Mouse (Mus musculus): Measurements from ENCODE around the gene Mfsd8. TPM values are rescaled to one million over a fixed set of nuclear protein-coding genes. Genes with fewer than 3 reads are reported as not detected.

Gene Mfsd8
- polyA plus RNA-seq, 2 experiments = 6.5 to 8.5 TPM

DNA sequence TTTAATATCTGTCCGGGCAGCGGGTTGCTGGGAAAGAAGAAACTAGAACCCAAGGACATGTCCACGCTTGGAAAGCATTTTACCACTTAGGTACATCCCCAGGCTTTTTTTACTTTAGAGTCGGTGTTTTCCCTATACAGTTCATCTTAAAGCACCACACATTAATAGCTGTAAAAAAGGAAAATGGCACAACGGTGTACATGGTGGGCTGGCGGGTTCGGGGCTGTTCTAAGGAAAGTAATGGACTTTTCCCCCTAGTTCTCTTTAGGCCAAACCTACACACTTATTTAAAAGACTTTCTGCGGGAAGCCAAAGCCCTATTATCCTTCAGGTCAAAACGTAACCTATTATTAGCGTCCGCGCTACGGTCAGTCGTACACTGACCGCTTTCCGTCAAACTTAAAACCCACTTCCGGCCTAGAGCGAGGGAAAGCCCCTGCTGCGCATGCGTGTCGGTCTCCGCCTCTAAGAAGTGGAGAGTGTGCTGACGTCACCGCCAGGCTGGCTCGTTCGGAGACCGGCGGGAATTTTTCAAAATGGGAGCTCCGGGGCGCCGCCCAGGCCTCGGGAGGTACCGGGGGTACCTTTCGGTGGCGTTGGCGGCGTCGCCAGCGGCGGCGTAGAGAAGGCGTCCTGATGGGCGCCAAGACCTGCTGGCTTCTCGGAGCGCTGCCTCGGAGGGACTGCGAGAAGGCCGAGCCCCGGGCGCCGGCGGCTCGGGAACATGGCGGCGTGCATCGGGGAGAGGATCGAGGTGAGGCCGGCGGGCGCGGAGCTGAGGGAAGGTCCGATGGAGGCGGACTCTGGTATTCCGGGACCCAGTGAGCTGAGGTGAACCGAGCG lies 46.9 kb downstream of the Mfsd8 start, which contains the start of gene Plk4:
Gene Plk4, plus strand, starts transcription at position 490 of the 843 bp plus-strand sequence.
- peak within 1 kb of the TSS; percentile 90 for H3K4me3 ChIP-seq (replicated peaks; ENCODE audit: low read length)
- peak; percentile 52; the same call in 1 of the 2 replicates for TF ChIP-seq POLR2A (IDR thresholded peaks at IDR 0.05; ENCODE audit: borderline replicate concordance, extremely low read depth, insufficient read depth, insufficient read length)
- no peaks in the 10 kb centered on the region; the same call in 1 of the 2 replicates for H3K4me1 ChIP-seq (ENCODE audit: control insufficient read depth, insufficient read depth, low read length)
- no peaks in the 10 kb centered on the region for H3K27me3 ChIP-seq (ENCODE audit: control insufficient read depth, insufficient read depth, low read length)
- H3K9ac ChIP-seq (ENCODE audit: low read depth, low read length, severe bottlenecking) = peak within 1 kb of the TSS; percentile 84
- no peaks in the 10 kb centered on the region for H3K9me3 ChIP-seq (ENCODE audit: control insufficient read depth, low read length)
- DNase-seq (ENCODE audit: low spot score) (peak; percentile 99), ATAC-seq (ENCODE audit: low FRiP score, low read depth) (peak; percentile 97)
- H3K27ac ChIP-seq (replicated peaks; ENCODE audit: low read depth, low read length) = peak within 1 kb of the TSS; percentile 75
- H3K4me2 ChIP-seq (replicated peaks; ENCODE audit: low read depth, low read length, severe bottlenecking) = peak within 1 kb of the TSS; percentile 85
- 2% methylated on average over 66 of the region's 66 CpGs for WGBS
- peaks cover 11% of the 10 kb centered on the region for H3K36me3 ChIP-seq (ENCODE audit: control insufficient read depth, insufficient read depth, low read length)

DNA sequence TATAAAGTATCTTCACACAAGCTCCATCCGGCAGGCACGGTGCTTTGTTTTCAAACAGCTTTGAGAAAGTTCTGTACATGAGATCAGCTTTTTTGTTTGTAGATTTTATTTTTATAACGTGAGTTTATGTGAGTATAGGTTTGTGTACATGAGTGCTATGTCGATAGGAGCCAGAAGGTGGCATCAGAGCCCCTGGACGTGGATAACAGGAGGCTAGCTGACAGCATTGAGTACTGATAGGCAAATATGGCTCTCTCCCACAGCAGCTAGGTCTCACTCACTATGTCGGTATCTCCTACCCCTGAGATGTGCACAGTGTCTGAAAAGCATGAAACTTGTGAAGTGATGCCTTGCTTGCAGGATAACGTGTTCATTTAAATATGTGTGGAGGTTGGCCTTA lies 48.2 kb downstream of the Mfsd8 start:
- ATAC-seq (ENCODE audit: low FRiP score, low read depth) = no peak
- peaks cover 7% of the 10 kb centered on the region; the same call in 1 of the 2 replicates for H3K36me3 ChIP-seq (ENCODE audit: control insufficient read depth, insufficient read depth, low read length)
- no peak overlapping the region for H3K9ac ChIP-seq (ENCODE audit: low read depth, low read length, severe bottlenecking)
- no peaks in the 10 kb centered on the region for H3K9me3 ChIP-seq (ENCODE audit: control insufficient read depth, low read length)
- H3K27me3 ChIP-seq (ENCODE audit: control insufficient read depth, insufficient read depth, low read length) = no peaks in the 10 kb centered on the region
- no peak overlapping the region for H3K4me2 ChIP-seq (replicated peaks; ENCODE audit: low read depth, low read length, severe bottlenecking)
- H3K4me3 ChIP-seq (replicated peaks; ENCODE audit: low read length) = no peak overlapping the region
- H3K4me1 ChIP-seq (ENCODE audit: control insufficient read depth, insufficient read depth, low read length) = no peaks in the 10 kb centered on the region; the same call in 1 of the 2 replicates
- no peak overlapping the region for H3K27ac ChIP-seq (replicated peaks; ENCODE audit: low read depth, low read length)
- 44% methylated on average over 7 of the region's 7 CpGs for WGBS
- no peak for TF ChIP-seq POLR2A (IDR thresholded peaks at IDR 0.05; ENCODE audit: borderline replicate concordance, extremely low read depth, insufficient read depth, insufficient read length)
- DNase-seq (ENCODE audit: low spot score) = no peak

- Histone ChIP-seq H3K4me2 (replicated peaks; ENCODE audit: low read depth, low read length, severe bottlenecking) (no peak overlapping the region), H3K4me3 (replicated peaks; ENCODE audit: low read length) (no peak overlapping the region), H3K27ac (replicated peaks; ENCODE audit: low read depth, low read length) (no peak overlapping the region), H3K9me3 (ENCODE audit: control insufficient read depth, low read length) (no peaks in the 10 kb centered on the region), H3K27me3 (ENCODE audit: control insufficient read depth, insufficient read depth, low read length) (no peaks in the 10 kb centered on the region), H3K36me3 (ENCODE audit: control insufficient read depth, insufficient read depth, low read length) (peaks cover 7% of the 10 kb centered on the region; the same call in 1 of the 2 replicates), H3K4me1 (ENCODE audit: control insufficient read depth, insufficient read depth, low read length) (no peaks in the 10 kb centered on the region; the same call in 1 of the 2 replicates), H3K9ac (ENCODE audit: low read depth, low read length, severe bottlenecking) (no peak overlapping the region)
- DNase-seq (ENCODE audit: low spot score) = no peak
- ATAC-seq (ENCODE audit: low FRiP score, low read depth) = no peak
- no peak for TF ChIP-seq POLR2A (IDR thresholded peaks at IDR 0.05; ENCODE audit: borderline replicate concordance, extremely low read depth, insufficient read depth, insufficient read length)
- WGBS = 76% methylated on average over 1 of the region's 1 CpGs
Observed at GRCm38 (mm10) chr3:40798054-40798453, 48.6 kb downstream of the Mfsd8 start.

DNA sequence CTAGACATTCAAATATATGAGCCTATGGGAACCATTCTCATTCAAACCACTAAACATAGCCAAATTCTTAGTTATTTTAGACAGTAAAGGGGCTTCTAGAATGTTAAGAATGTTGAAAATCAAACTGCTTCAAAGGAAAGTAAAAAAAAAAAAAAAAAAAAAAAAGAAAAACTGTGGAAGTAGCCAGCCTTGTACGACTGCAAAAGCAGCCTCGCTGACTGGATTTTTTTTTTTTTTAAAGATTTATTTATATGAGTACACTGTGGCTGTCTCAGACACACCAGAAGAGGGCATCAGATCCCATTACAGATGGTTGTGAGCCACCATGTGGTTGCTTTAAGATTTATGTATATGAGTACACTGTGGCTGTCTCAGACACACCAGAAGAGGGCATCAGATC lies 52.9 kb downstream of the Mfsd8 start:
- H3K4me3 ChIP-seq (replicated peaks; ENCODE audit: low read length) = no peak overlapping the region
- H3K27me3 ChIP-seq (ENCODE audit: control insufficient read depth, insufficient read depth, low read length) = no peaks in the 10 kb centered on the region
- ATAC-seq (ENCODE audit: low FRiP score, low read depth) = no peak
- DNase-seq (ENCODE audit: low spot score) = no peak
- TF ChIP-seq POLR2A (IDR thresholded peaks at IDR 0.05; ENCODE audit: borderline replicate concordance, extremely low read depth, insufficient read depth, insufficient read length) = no peak
- no peak overlapping the region for H3K4me2 ChIP-seq (replicated peaks; ENCODE audit: low read depth, low read length, severe bottlenecking)
- H3K4me1 ChIP-seq (ENCODE audit: control insufficient read depth, insufficient read depth, low read length) = no peaks in the 10 kb centered on the region
- WGBS = 87% methylated on average over 2 of the region's 2 CpGs
- H3K9me3 ChIP-seq (ENCODE audit: control insufficient read depth, low read length) = no peaks in the 10 kb centered on the region
- H3K9ac ChIP-seq (ENCODE audit: low read depth, low read length, severe bottlenecking) = no peak overlapping the region
- no peak overlapping the region for H3K27ac ChIP-seq (replicated peaks; ENCODE audit: low read depth, low read length)
- H3K36me3 ChIP-seq (ENCODE audit: control insufficient read depth, insufficient read depth, low read length) = no peaks in the 10 kb centered on the region

Other genes starting within 250 kb of the Mfsd8 start
- 0.03 and 0.28 TPM in 2 replicates for gene Slc25a31, start 138.0 kb downstream of the Mfsd8 start, polyA plus RNA-seq (2012; rRNA removed)
- gene Slc25a31, start 138.0 kb downstream of the Mfsd8 start, polyA plus RNA-seq (2014; fragmentation: Nextera tagmentation; extraction: Ambion mirVana) = 0.12 and 0.41 TPM in 2 replicates
- 1.3 and 1.9 TPM in 2 replicates for gene Hspa4l, start 102.4 kb downstream of the Mfsd8 start, polyA plus RNA-seq (2012; rRNA removed)
- gene Hspa4l, start 102.4 kb downstream of the Mfsd8 start, polyA plus RNA-seq (2014; fragmentation: Nextera tagmentation; extraction: Ambion mirVana) = 4.8 and 6.7 TPM in 2 replicates
- gene Plk4, start 46.9 kb downstream of the Mfsd8 start, polyA plus RNA-seq (2012; rRNA removed) = 25.6 and 33.7 TPM in 2 replicates
- 42.9 and 48.8 TPM in 2 replicates for gene Plk4, start 46.9 kb downstream of the Mfsd8 start, polyA plus RNA-seq (2014; fragmentation: Nextera tagmentation; extraction: Ambion mirVana)
- 5.8 and 6.7 TPM in 2 replicates for gene Abhd18, start 84 bp upstream of the Mfsd8 start, polyA plus RNA-seq (2012; rRNA removed)
- 5.0 and 5.6 TPM in 2 replicates for gene Abhd18, start 84 bp upstream of the Mfsd8 start, polyA plus RNA-seq (2014; fragmentation: Nextera tagmentation; extraction: Ambion mirVana)
- gene 1700034I23Rik, start 55.7 kb upstream of the Mfsd8 start, polyA plus RNA-seq (2012; rRNA removed) = not detected in 2 replicates
- 0.12 and 0.32 TPM in 2 replicates for gene 1700034I23Rik, start 55.7 kb upstream of the Mfsd8 start, polyA plus RNA-seq (2014; fragmentation: Nextera tagmentation; extraction: Ambion mirVana)
- gene Larp1b, start 102.9 kb upstream of the Mfsd8 start, polyA plus RNA-seq (2012; rRNA removed) = 2.1 and 3.5 TPM in 2 replicates
- 2.0 and 4.0 TPM in 2 replicates for gene Larp1b, start 102.9 kb upstream of the Mfsd8 start, polyA plus RNA-seq (2014; fragmentation: Nextera tagmentation; extraction: Ambion mirVana)
- 30.9 and 41.9 TPM in 2 replicates for gene Pgrmc2, start 236.2 kb upstream of the Mfsd8 start, polyA plus RNA-seq (2012; rRNA removed)
- gene Pgrmc2, start 236.2 kb upstream of the Mfsd8 start, polyA plus RNA-seq (2014; fragmentation: Nextera tagmentation; extraction: Ambion mirVana) = 34.2 and 34.3 TPM in 2 replicates